Mouse (Mus musculus): Measurements from ENCODE around the gene Ippk.

DNA sequence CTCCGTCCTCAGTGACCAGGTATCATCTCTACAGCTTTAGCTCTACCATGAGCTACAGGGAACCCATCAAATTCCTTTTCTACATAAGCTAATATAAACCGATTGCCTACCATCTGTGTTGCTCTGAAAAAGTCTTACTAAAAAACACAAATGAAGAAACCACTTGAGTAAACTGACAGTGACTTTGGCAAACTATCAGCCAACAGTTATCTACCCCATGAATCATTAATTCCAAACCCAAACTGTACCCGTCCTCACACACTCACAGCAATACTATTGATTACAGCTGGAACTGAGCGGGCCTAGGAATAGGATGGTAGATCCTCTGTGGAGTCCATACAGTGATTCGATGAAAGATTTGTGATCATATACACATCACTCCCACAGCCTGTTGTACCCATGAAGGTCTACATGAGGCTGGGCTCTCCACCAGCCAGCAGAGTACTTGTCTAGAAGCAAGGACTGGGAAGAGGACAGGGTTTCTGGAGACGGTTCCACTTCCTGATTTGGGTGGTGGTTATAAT, 57.9 kb downstream of the Ippk start:
- TF ChIP-seq CTCF (IDR thresholded peaks at IDR 0.05; ENCODE audit: borderline replicate concordance, control insufficient read depth, extremely low read depth, insufficient read depth, low read length, poor library complexity) (no peak), POLR2A (IDR thresholded peaks at IDR 0.05; ENCODE audit: control insufficient read depth, extremely low read depth, insufficient read depth, low read length, poor library complexity) (no peak)

Measured in thymus, adult 2 months (tissue).